Mouse (Mus musculus) megakaryocyte, adult 5-6 weeks (primary cell): ENCODE measurements at regions not wholly inside any gene's neighbourhood (a gene's known extent, or its start where the extent isn't known, plus 50 kb on each side); places are given as distances from the start of the nearest gene placed in this dataset.

ENCODE experiments used
- ATAC-seq: 2 replicates; pipeline ENCODE4 v1.8.0; 2016; ENCODE audit warnings: mild to moderate bottlenecking, inconsistent platforms; ENCODE audit not compliant: poor library complexity, severe bottlenecking

GRCm38 (mm10) chr2:19714025-19714424 lies 56.5 kb downstream of the Otud1 start:
- ATAC-seq, result no peak

- peak; percentile 94 for ATAC-seq
These were observed 58.1 kb downstream of the Otud1 start for GRCm38 (mm10) chr2:19715564-19716238.

GRCm38 (mm10) chr2:19716388-19716787 lies 58.8 kb downstream of the Otud1 start:
- ATAC-seq, result no peak

- no peak for ATAC-seq
These were observed 68.5 kb downstream of the Otud1 start for GRCm38 (mm10) chr2:19726085-19726484.

- ATAC-seq, result peak; percentile 66
These were observed 69.4 kb downstream of the Otud1 start for GRCm38 (mm10) chr2:19726904-19727303.

GRCm38 (mm10) chr2:19732922-19733859 lies 75.6 kb downstream of the Otud1 start:
- no peak for ATAC-seq

GRCm38 (mm10) chr2:19734164-19734870 lies 76.8 kb downstream of the Otud1 start:
- ATAC-seq, result no peak

GRCm38 (mm10) chr2:19741508-19741907 lies 84.0 kb downstream of the Otud1 start:
- no peak for ATAC-seq

GRCm38 (mm10) chr2:19743467-19743866 lies 85.9 kb downstream of the Otud1 start:
- no peak for ATAC-seq

GRCm38 (mm10) chr2:19744986-19745660 lies 87.6 kb downstream of the Otud1 start:
- no peak for ATAC-seq

- no peak for ATAC-seq
These were observed 95.2 kb downstream of the Otud1 start for GRCm38 (mm10) chr2:19752753-19753152.

- no peak for ATAC-seq
These were observed 95.9 kb downstream of the Otud1 start for GRCm38 (mm10) chr2:19753479-19753878.

- ATAC-seq, result no peak
These were observed 100.4 kb downstream of the Otud1 start for GRCm38 (mm10) chr2:19757910-19758309.

- no peak for ATAC-seq
These were observed 101.6 kb downstream of the Otud1 start for GRCm38 (mm10) chr2:19759169-19759568.

GRCm38 (mm10) chr2:19759577-19759976 lies 102.0 kb downstream of the Otud1 start:
- no peak for ATAC-seq

- ATAC-seq, result no peak
These were observed 105.4 kb downstream of the Otud1 start for GRCm38 (mm10) chr2:19762996-19763395.

GRCm38 (mm10) chr2:19784913-19785312 lies 124.7 kb upstream of the Etl4 start:
- no peak for ATAC-seq

GRCm38 (mm10) chr2:19785663-19786260 lies 123.8 kb upstream of the Etl4 start:
- no peak for ATAC-seq

GRCm38 (mm10) chr2:19792177-19792576 lies 117.4 kb upstream of the Etl4 start:
- ATAC-seq, result no peak

- ATAC-seq, result no peak
These were observed 112.8 kb upstream of the Etl4 start for GRCm38 (mm10) chr2:19796790-19797189.
